20 mouse cellular contexts compared by ENCODE assay signal in the genomic region with DNA sequence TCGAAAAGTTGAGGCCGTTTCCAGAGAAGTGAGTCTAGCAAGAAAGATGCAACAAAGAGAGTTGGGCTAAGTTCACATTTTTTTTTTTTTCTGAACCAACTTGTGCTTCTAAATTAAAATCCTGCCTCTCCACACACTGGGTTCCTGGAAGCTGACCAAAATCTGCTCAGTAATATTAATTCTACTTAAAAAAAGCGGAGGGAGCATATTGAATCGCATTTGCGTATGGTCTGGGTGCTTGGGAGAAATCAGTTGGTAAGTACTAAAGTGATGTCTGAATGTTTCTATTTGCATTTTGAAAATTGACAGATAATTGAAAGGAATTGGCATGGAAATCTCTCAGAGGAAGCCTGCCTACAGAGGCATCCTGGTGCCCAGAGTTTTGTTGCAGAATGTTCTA.
DNase-seq lines count a peak whose midpoint lies in the region; ATAC-seq and TF ChIP-seq lines count a peak whose summit lies in the region.
"Had no signal": no experiment of that assay in that cellular context is flagged by ENCODE, and none has a peak within 500 bp of the region (broad histone marks: within the 10 kb centered on the region; RNA-seq: fewer than 3 reads in every experiment).

No protein-coding gene starts in this region.

- H3K4me2 ChIP-seq in forebrain, embryonic 14.5 days (ENCODE audit: low read length): no peak overlapping the region
- no peak overlapping the region for H3K4me2 ChIP-seq in forebrain, embryonic 12.5 days
- H3K4me2 ChIP-seq: embryonic facial prominence, embryonic 15.5 days; hindbrain, embryonic 13.5 days had no signal

- H3K9ac ChIP-seq in forebrain, embryonic 14.5 days (ENCODE audit: low read length): no peak overlapping the region
- no peak overlapping the region for H3K9ac ChIP-seq in forebrain, embryonic 12.5 days
- H3K9ac ChIP-seq: embryonic facial prominence, embryonic 15.5 days; hindbrain, embryonic 13.5 days had no signal

- no peaks in the 10 kb centered on the region for H3K9me3 ChIP-seq in forebrain, embryonic 14.5 days (replicated peaks; ENCODE audit: control insufficient read depth, low read length)
- no peaks in the 10 kb centered on the region for H3K9me3 ChIP-seq in forebrain, embryonic 12.5 days
- H3K9me3 ChIP-seq: embryonic facial prominence, embryonic 15.5 days; forebrain, embryonic 10.5 days; heart, embryonic 10.5 days; hindbrain, embryonic 13.5 days had no signal

- H3K27me3 ChIP-seq in forebrain, embryonic 14.5 days (replicated peaks; ENCODE audit: control insufficient read depth, insufficient read depth, low read length): no peaks in the 10 kb centered on the region
- H3K27me3 ChIP-seq in forebrain, embryonic 12.5 days: no peaks in the 10 kb centered on the region; the same call in 1 of the 2 replicates
- H3K27me3 ChIP-seq: hindbrain, embryonic 13.5 days had no signal

- H3K27ac ChIP-seq in forebrain, embryonic 14.5 days (ENCODE audit: low read depth, low read length): no peak overlapping the region
- no peak overlapping the region for H3K27ac ChIP-seq in forebrain, embryonic 12.5 days
- H3K27ac ChIP-seq in layer of hippocampus, adult 2 months: peak overlapping the region; percentile 73; the same call in 1 of the 2 replicates
- H3K27ac ChIP-seq: embryonic facial prominence, embryonic 15.5 days; forebrain, embryonic 10.5 days; heart, embryonic 10.5 days; hindbrain, embryonic 13.5 days had no signal

- 76% methylated on average over 5 of the region's 5 CpGs for WGBS in forebrain, embryonic 14.5 days
- 87% methylated on average over 5 of the region's 5 CpGs for WGBS in forebrain, embryonic 12.5 days

- DNase-seq in forebrain, embryonic 14.5 days (ENCODE audit: low spot score): peak; percentile 64
- peak; percentile 53 for DNase-seq in layer of hippocampus, adult 11-12 months (ENCODE audit: low spot score)
- DNase-seq in layer of hippocampus, postnatal 25 days (ENCODE audit: extremely low spot score in 1 of 2, low spot score in 1 of 2): no peak
- DNase-seq in layer of hippocampus, adult 2 months (ENCODE audit: low spot score in 2 of 2): peak; percentile 56 to 79
- peak; percentile 17 to 76 for DNase-seq in layer of hippocampus, postnatal 14 days (ENCODE audit: low spot score in 2 of 2)
- DNase-seq in urinary bladder, postnatal 25 days (ENCODE audit: low spot score): no peak
- DNase-seq: adrenal gland, postnatal 10 days; cerebellum, adult 18-20 months; cerebellum, adult 9-11 months; embryo, embryonic 11 days; gastrocnemius, postnatal 10 days; heart, adult 18-20 months; heart, postnatal 14 days had no signal

- H3K4me3 ChIP-seq in forebrain, embryonic 14.5 days (ENCODE audit: low read depth, low read length): no peak overlapping the region
- no peak overlapping the region for H3K4me3 ChIP-seq in forebrain, embryonic 12.5 days (replicated peaks)
- H3K4me3 ChIP-seq in layer of hippocampus, adult 2 months: no peak overlapping the region
- H3K4me3 ChIP-seq: embryonic facial prominence, embryonic 15.5 days; erythroblast, embryonic 14.5 days; forebrain, embryonic 10.5 days; heart, embryonic 10.5 days; hindbrain, embryonic 13.5 days had no signal

- TF ChIP-seq CTCF in layer of hippocampus, adult 2 months (conservative IDR thresholded peaks at IDR 0.05): no peak

- H3K36me3 ChIP-seq in forebrain, embryonic 14.5 days (ENCODE audit: control insufficient read depth, insufficient read depth, low read length): no peaks in the 10 kb centered on the region
- H3K36me3 ChIP-seq in forebrain, embryonic 12.5 days (replicated peaks): no peaks in the 10 kb centered on the region
- H3K36me3 ChIP-seq: embryonic facial prominence, embryonic 15.5 days; forebrain, embryonic 10.5 days; heart, embryonic 10.5 days; hindbrain, embryonic 13.5 days had no signal

- peaks cover 12% of the 10 kb centered on the region; the same call in 1 of the 2 replicates for H3K4me1 ChIP-seq in forebrain, embryonic 14.5 days (ENCODE audit: control insufficient read depth, insufficient read depth, low read length)
- peaks cover 6% of the 10 kb centered on the region; the same call in 1 of the 2 replicates for H3K4me1 ChIP-seq in forebrain, embryonic 12.5 days
- H3K4me1 ChIP-seq: heart, embryonic 10.5 days had no signal

- ATAC-seq in forebrain, embryonic 14.5 days: no peak
- ATAC-seq in forebrain, embryonic 12.5 days (ENCODE audit: low FRiP score): no peak
- no peak for ATAC-seq in megakaryocyte-erythroid progenitor cell, adult 5-6 weeks (replicated peaks; ENCODE audit: low FRiP score, low TSS enrichment, poor library complexity, severe bottlenecking)

Comparison
In these comparisons a context has a peak if more than half of its experiments do, and no peak if none do; other contexts are left out.
1. DNase-seq: peak in forebrain, embryonic 14.5 days (single experiment), layer of hippocampus, adult 11-12 months (single experiment), layer of hippocampus, adult 2 months (2 of 2) and layer of hippocampus, postnatal 14 days (2 of 2); none in layer of hippocampus, postnatal 25 days (0 of 2) and urinary bladder, postnatal 25 days (single experiment).